Mouse (Mus musculus): ENCODE data around the gene Vps33a. TPM values are rescaled to one million over a fixed set of nuclear protein-coding genes. Genes with fewer than 3 reads are reported as not detected.
A peak's percentile ranks its signal among the peaks of the same experiment; 100 is the strongest.

Vps33a gene
- polyA plus RNA-seq, 1 experiment from 2014 or later = 14.6 TPM

DNA sequence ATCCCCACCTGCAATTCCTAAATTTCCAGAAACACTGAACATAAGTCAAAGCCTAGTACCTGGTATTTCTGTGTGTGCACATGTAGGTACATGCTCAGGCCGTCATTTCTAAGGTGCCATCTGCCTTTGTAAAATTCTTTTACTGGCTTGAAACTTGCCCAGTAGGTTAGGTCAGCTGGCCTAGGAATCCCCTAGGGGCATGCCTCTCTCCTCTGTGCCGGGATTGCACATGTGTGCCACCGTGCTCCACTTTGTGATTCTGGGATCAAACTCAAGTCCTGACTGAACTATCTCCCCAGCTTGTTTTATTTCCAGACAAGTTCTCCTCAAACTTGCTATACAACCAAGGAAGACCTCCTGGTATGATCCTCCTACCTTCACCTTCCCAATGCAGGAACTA, 3.9 kb upstream of the Vps33a start:
- no peak for DNase-seq (ENCODE audit: low spot score)
- Histone ChIP-seq H3K9me3 (ENCODE audit: control insufficient read depth, low read length) (no peaks in the 10 kb centered on the region), H3K4me1 (replicated peaks; ENCODE audit: control insufficient read depth, insufficient read depth) (no peaks in the 10 kb centered on the region), H3K4me3 (ENCODE audit: low read depth, low read length) (no peak overlapping the region), H3K27ac (replicated peaks) (no peak overlapping the region), H3K9ac (ENCODE audit: low read length) (no peak overlapping the region), H3K36me3 (ENCODE audit: control insufficient read depth, insufficient read depth, low read length) (peaks cover 15% of the 10 kb centered on the region; the same call in 1 of the 2 replicates), H3K27me3 (ENCODE audit: control insufficient read depth, insufficient read depth, low read length) (no peaks in the 10 kb centered on the region), H3K4me2 (replicated peaks; ENCODE audit: low read depth) (no peak overlapping the region)
- no peak for ATAC-seq (ENCODE audit: low FRiP score, low TSS enrichment)
- TF ChIP-seq EP300 (optimal IDR thresholded peaks at IDR 0.05) (no peak), CTCF (IDR thresholded peaks at IDR 0.05; ENCODE audit: low read depth) (no peak)
- 84% methylated on average over 3 of the region's 3 CpGs for WGBS

DNA sequence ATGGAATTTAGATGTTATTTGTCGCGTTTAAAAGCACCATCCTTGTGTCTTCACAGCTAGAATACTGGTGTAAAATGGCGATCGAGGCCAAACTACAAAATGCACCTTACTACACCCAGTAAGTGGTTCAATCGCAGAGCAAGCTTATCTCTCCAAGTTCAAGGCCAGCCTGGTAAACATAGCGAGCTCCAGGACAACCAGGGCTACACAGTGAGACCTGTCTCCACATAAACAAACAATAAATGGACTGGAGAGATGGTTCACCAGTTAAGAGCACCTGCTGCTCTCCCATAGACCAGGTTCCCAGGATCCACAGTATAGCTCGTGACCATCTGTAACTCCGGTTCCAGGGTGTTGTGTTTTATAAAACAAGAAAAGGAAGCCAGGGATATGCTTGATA, 524 bp upstream of the Vps33a start:
- no peak; the same call in 1 of the 2 replicates for ATAC-seq (ENCODE audit: low FRiP score, low TSS enrichment)
- no peak for DNase-seq (ENCODE audit: low spot score)
- WGBS = 56% methylated on average over 8 of the region's 8 CpGs
- Histone ChIP-seq H3K9ac (ENCODE audit: low read length) (no peak overlapping the region), H3K4me2 (replicated peaks; ENCODE audit: low read depth) (peak overlapping the region; percentile 37), H3K4me1 (replicated peaks; ENCODE audit: control insufficient read depth, insufficient read depth) (no peaks in the 10 kb centered on the region), H3K4me3 (ENCODE audit: low read depth, low read length) (peak overlapping the region; percentile 93), H3K27ac (replicated peaks) (no peak overlapping the region), H3K27me3 (ENCODE audit: control insufficient read depth, insufficient read depth, low read length) (no peaks in the 10 kb centered on the region), H3K9me3 (ENCODE audit: control insufficient read depth, low read length) (no peaks in the 10 kb centered on the region), H3K36me3 (ENCODE audit: control insufficient read depth, insufficient read depth, low read length) (no peaks in the 10 kb centered on the region)
- TF ChIP-seq CTCF (IDR thresholded peaks at IDR 0.05; ENCODE audit: low read depth) (no peak), EP300 (optimal IDR thresholded peaks at IDR 0.05) (no peak)

GRCm38 (mm10) chr5:123561128-123561527, 11.7 kb downstream of the Vps33a start:
- TF ChIP-seq EP300 (optimal IDR thresholded peaks at IDR 0.05) (no peak), CTCF (IDR thresholded peaks at IDR 0.05; ENCODE audit: low read depth) (no peak)
- H3K4me3 ChIP-seq (ENCODE audit: low read depth, low read length) = no peak overlapping the region
- no peak overlapping the region for H3K27ac ChIP-seq (replicated peaks)
- no peaks in the 10 kb centered on the region for H3K27me3 ChIP-seq (ENCODE audit: control insufficient read depth, insufficient read depth, low read length)
- no peaks in the 10 kb centered on the region for H3K9me3 ChIP-seq (ENCODE audit: control insufficient read depth, low read length)
- ATAC-seq (ENCODE audit: low FRiP score, low TSS enrichment) (no peak), DNase-seq (ENCODE audit: low spot score) (no peak)
- H3K4me2 ChIP-seq (replicated peaks; ENCODE audit: low read depth) = no peak overlapping the region
- H3K9ac ChIP-seq (ENCODE audit: low read length) = no peak overlapping the region
- H3K4me1 ChIP-seq (replicated peaks; ENCODE audit: control insufficient read depth, insufficient read depth) = no peaks in the 10 kb centered on the region
- peaks cover 20% of the 10 kb centered on the region for H3K36me3 ChIP-seq (ENCODE audit: control insufficient read depth, insufficient read depth, low read length)
- WGBS = 91% methylated on average over 11 of the region's 11 CpGs

- H3K36me3 ChIP-seq (ENCODE audit: control insufficient read depth, insufficient read depth, low read length) = peaks cover 18% of the 10 kb centered on the region
- DNase-seq (ENCODE audit: low spot score) = no peak
- no peak overlapping the region for H3K9ac ChIP-seq (ENCODE audit: low read length)
- H3K4me2 ChIP-seq (replicated peaks; ENCODE audit: low read depth) = no peak overlapping the region
- no peaks in the 10 kb centered on the region for H3K4me1 ChIP-seq (replicated peaks; ENCODE audit: control insufficient read depth, insufficient read depth)
- H3K27ac ChIP-seq (replicated peaks) = no peak overlapping the region
- no peak for TF ChIP-seq CTCF (IDR thresholded peaks at IDR 0.05; ENCODE audit: low read depth)
- no peak for TF ChIP-seq EP300 (optimal IDR thresholded peaks at IDR 0.05)
- no peak overlapping the region for H3K4me3 ChIP-seq (ENCODE audit: low read depth, low read length)
- 86% methylated on average over 8 of the region's 8 CpGs for WGBS
- ATAC-seq (ENCODE audit: low FRiP score, low TSS enrichment) = no peak
- H3K9me3 ChIP-seq (ENCODE audit: control insufficient read depth, low read length) = no peaks in the 10 kb centered on the region
- H3K27me3 ChIP-seq (ENCODE audit: control insufficient read depth, insufficient read depth, low read length) = no peaks in the 10 kb centered on the region
Measured at GRCm38 (mm10) chr5:123559588-123559987, 13.2 kb downstream of the Vps33a start.

DNA sequence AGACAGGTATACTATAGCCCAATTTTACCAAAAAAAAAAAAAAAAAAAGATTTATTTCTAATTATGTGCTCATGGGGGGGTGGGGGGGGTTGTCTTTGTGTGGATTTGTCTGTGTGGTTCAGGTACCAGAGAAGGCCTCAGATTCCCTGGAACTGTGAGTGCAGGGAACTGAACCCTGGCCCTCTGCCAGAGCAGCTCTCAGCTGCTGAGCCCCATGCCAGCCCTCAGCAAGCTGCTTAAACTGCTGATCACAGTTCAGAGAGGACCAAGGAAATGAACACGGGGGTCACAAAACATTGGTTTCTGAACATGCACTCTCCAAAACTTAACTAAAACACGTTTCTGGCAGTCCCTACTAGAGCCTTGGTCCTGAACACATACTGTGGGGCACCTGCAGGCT, 16.4 kb downstream of the Vps33a start:
- Histone ChIP-seq H3K4me1 (replicated peaks; ENCODE audit: control insufficient read depth, insufficient read depth) (no peaks in the 10 kb centered on the region), H3K9ac (ENCODE audit: low read length) (no peak overlapping the region), H3K9me3 (ENCODE audit: control insufficient read depth, low read length) (no peaks in the 10 kb centered on the region), H3K36me3 (ENCODE audit: control insufficient read depth, insufficient read depth, low read length) (peaks cover 10% of the 10 kb centered on the region), H3K4me3 (ENCODE audit: low read depth, low read length) (no peak overlapping the region), H3K27ac (replicated peaks) (no peak overlapping the region), H3K27me3 (ENCODE audit: control insufficient read depth, insufficient read depth, low read length) (no peaks in the 10 kb centered on the region), H3K4me2 (replicated peaks; ENCODE audit: low read depth) (no peak overlapping the region)
- ATAC-seq (ENCODE audit: low FRiP score, low TSS enrichment) (no peak), DNase-seq (ENCODE audit: low spot score) (no peak)
- no peak for TF ChIP-seq CTCF (IDR thresholded peaks at IDR 0.05; ENCODE audit: low read depth)
- no peak for TF ChIP-seq EP300 (optimal IDR thresholded peaks at IDR 0.05)
- WGBS = 59% methylated on average over 2 of the region's 2 CpGs

DNA sequence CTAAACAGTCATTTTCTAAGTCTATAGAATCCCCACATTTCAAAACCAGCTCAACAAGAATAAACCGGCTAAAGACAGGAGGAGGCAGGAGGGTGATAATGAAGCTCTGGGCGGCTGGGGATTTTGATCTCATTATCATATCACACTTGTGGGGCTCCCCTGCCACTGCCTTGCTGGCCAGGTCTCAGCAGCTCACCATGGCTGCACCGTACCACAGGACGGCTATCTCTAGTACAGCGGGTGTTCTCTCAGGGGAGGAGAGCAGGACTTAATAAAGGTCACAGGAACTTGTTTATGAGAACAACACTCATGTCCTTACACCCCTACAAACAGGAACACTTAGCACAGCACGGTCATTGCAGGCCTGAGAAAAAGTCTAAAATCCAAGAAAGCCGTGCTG, 17.1 kb downstream of the Vps33a start:
- no peak for ATAC-seq (ENCODE audit: low FRiP score, low TSS enrichment)
- H3K4me2 ChIP-seq (replicated peaks; ENCODE audit: low read depth) = no peak overlapping the region
- TF ChIP-seq EP300 (optimal IDR thresholded peaks at IDR 0.05) (no peak), CTCF (IDR thresholded peaks at IDR 0.05; ENCODE audit: low read depth) (no peak)

More for the DNA sequence above, 17.1 kb downstream of the Vps33a start:
- Histone ChIP-seq H3K4me3 (ENCODE audit: low read depth, low read length) (no peak overlapping the region), H3K4me1 (replicated peaks; ENCODE audit: control insufficient read depth, insufficient read depth) (no peaks in the 10 kb centered on the region), H3K27me3 (ENCODE audit: control insufficient read depth, insufficient read depth, low read length) (no peaks in the 10 kb centered on the region), H3K36me3 (ENCODE audit: control insufficient read depth, insufficient read depth, low read length) (peaks cover 10% of the 10 kb centered on the region), H3K9ac (ENCODE audit: low read length) (no peak overlapping the region), H3K9me3 (ENCODE audit: control insufficient read depth, low read length) (no peaks in the 10 kb centered on the region), H3K27ac (replicated peaks) (no peak overlapping the region)
- 90% methylated on average over 7 of the region's 7 CpGs for WGBS
- DNase-seq (ENCODE audit: low spot score) = no peak

Measured in stomach, postnatal 0 days (tissue).